Mouse (Mus musculus) induced T-regulatory cell, adult 2 months (primary cell): ENCODE data around the gene Sertad4.

Experiments
- DNase-seq: peaks from one replicate; pipeline ENCODE4 v3.0.0-alpha.2; 2012; ENCODE audit warnings: low read depth

Sertad4 gene

GRCm38 (mm10) chr1:192855474-192856230, at the start of gene Sertad4:
Gene Sertad4, minus strand, starts transcription at chr1:192855756.
- no peak for DNase-seq

GRCm38 (mm10) chr1:192901516-192901915, 46.0 kb upstream of the Sertad4 start:
- DNase-seq, result no peak

GRCm38 (mm10) chr1:192900913-192901312, 45.4 kb upstream of the Sertad4 start:
- no peak for DNase-seq

DNA sequence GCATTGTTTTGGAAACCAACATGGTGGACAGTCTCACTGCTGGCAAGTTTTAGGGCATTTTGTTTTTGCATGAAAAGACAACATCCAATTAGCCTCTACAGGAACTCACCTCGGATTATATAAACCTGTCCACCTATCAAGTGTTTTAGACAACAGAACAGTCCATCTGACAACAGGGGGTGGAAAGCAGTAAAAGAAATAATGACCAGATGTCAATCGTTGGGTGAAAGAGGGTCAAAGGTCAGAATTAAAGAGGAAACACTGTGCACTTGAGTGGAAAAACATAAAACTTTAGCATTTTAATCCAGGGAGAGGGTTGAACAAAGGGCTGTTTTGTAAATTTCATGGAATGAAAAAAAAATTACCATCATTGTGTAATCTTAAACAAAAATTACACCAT, 43.2 kb upstream of the Sertad4 start:
- DNase-seq, result no peak

- DNase-seq, result no peak
Observed at GRCm38 (mm10) chr1:192897218-192897617, 41.7 kb upstream of the Sertad4 start.

GRCm38 (mm10) chr1:192896076-192896475, 40.5 kb upstream of the Sertad4 start:
- DNase-seq, result no peak

- DNase-seq, result no peak
Observed at GRCm38 (mm10) chr1:192890716-192891115, 35.2 kb upstream of the Sertad4 start.

DNA sequence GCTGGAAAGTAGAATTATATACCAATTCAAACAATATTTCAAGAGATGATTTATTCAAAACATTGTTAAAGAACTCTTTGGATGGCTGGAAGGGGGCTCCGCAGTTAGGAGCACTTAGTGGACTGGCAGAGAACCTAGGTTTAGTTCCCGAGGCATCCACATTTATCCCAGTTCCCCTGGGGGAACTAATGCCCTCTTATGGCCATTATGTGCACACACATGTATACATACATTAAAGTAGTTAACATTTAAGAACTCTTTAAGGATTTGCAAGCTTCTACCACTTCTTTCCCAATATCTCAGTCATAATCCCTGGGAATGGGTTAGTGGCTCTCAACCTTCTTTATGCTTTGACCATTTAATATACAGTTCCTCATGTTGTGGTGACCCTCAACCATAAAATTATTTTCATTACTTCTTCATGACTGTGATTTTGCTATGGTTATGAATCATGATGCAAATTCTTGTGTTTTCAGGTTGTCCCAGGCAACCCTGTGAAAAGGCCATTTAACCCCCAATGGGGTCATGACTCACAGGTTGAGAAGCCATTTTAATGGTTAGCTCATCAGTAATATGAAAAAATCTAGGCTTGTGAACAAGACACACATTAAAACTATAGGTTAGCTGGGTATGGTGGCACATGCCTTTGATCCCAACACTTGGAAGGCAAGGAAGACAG, 27.2 kb upstream of the Sertad4 start:
- DNase-seq, result no peak

- no peak for DNase-seq
Observed at GRCm38 (mm10) chr1:192880130-192880529, 24.6 kb upstream of the Sertad4 start.

DNA sequence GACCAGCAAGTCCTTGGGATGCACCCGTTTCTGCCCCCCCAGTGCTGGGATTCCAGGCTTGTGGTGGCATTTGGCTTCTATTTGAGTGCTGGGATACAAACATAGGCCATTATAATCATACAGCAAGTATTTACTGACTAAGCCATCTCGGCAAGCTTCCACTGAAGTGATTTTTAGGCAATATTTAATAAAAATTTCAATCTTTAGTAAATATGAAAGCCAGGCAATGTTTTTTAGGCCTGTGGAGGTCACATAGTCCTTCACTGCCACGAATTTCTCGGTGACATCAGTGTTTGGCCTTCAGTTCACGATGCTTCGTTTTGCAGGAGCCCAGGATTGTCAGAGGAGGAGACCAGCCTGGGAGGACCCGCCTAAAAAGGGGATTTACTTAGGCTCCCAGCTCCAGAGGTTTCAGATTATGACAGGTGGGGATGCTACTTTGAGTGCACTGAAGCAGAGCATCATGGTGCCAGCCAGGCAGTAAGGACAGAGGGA, 23.6 kb upstream of the Sertad4 start:
- no peak for DNase-seq

DNA sequence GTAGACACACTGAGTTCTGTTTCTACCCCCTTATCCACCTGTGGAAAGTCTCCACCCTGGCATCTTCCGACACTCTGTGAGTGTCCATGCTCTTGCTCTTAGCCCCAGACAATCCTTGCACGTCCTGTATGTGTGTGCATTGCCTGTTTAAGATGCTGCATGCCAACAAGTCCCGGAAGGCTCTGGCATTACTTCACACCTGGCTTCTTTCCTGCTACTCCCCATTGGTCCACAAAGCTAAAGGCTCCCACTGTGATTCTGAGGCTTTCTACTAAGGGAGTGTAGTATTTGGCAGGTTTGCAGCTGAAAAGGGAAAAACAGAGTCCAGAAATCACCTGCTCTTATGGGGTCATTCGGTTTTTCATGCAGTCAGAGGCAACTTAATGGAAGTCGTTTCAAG, 17.3 kb upstream of the Sertad4 start:
- no peak for DNase-seq

DNA sequence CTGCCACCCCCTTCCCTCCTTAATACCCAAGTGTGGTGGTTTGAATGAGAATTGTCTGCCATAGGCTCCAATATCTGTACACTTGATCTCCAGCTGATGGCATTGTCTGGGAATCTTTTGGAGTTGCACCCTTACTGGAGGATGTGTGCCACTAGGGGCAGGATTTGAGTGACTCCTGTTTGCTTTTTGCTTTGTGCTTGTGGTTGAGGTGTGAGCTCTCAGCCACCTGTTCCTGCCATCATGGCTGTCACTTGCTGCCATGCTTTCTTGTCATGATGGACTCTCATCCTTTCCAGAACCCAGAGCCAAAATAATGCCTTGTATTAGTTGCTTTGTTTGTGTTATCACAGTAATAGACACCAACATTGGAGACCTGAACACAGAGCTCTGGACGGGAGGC, 14.2 kb upstream of the Sertad4 start:
- no peak for DNase-seq

DNA sequence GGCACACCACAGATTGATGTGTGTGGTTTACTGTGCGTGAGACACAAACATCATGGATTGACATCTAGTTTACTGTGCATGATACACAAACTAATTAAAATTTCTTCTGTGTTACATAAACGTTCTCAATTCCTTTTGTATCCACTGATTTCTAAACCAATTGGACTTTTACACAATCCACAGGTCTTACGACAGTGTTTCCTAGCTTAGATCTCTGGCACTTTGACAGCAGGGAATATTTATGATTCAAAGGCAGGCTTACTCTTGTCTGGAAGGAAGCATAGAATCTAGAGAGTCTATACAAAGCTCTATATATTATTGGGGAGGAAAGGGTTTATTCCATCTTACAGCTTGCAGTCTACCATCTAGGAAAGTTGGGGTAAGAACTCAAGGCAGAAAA, 8.9 kb upstream of the Sertad4 start:
- no peak for DNase-seq

- no peak for DNase-seq
Observed at GRCm38 (mm10) chr1:192861305-192861960, 5.9 kb upstream of the Sertad4 start.

DNA sequence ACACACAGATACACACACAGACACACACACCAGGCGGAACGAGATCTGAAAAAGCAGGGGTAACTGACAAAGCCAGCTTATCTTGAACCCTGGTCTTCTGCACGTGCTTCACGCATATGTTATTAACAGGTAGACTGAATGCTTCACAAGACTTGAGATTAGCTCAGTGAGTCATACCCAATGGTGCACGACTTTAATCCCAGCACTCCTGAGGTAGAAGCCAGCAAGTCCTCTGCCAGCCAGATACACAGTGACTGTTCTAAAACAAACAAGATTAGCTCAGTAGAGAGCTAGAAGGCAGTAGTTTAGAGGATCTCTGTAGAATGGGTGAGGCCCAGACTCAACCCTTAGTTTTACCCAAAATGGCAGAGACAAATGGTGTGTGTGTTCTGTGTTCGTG, 4.7 kb upstream of the Sertad4 start:
- DNase-seq, result no peak

- no peak for DNase-seq
Observed at GRCm38 (mm10) chr1:192857582-192857981, 2.0 kb upstream of the Sertad4 start.

DNA sequence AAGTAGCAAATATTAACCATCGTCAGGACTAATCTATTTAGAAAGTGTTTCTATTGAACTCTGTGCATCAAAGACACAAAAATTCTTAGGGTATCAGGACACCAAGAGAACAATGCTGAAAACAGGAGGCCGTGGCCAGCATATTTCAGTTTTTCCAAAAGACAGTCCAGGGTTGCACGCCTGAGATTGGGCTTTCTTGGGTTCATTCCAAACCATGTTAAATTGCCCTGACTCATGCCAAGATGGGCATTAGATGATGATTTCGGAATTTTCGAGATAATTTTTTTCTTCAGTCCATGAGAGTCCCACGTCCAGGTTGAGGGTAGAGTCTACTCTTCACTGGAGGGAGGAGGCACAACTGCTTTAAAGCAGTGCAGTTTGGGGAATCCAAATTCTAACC, 1.4 kb upstream of the Sertad4 start:
- DNase-seq, result no peak

GRCm38 (mm10) chr1:192856411-192856810, 855 bp upstream of the Sertad4 start:
- no peak for DNase-seq

DNA sequence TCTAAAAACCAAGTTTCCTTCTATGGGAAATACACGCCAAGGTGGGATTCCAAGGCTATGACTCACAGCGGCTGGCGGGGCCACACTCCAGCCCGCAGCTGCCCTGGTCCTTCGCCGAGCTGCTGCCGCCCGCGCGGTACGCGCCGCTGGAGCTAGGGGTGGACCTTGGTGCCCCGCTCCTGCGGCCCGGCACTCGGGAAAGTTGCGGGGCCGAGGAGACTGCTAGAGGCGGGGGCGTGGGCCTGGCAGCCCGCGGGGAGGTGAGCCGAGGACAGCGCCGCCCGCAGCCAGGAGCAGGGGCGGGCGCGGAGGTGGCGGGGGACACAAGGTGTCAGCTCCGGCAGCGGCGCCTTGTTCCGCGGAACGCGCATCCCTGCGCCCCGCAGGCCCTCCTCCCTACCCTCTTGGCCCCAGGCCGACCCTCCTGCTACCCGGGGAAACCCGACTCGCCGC, 711 bp downstream of the Sertad4 start:
- DNase-seq, result no peak

GRCm38 (mm10) chr1:192853988-192854818, 1.4 kb downstream of the Sertad4 start:
- no peak for DNase-seq

- DNase-seq, result no peak
Observed at GRCm38 (mm10) chr1:192853429-192853828, 2.1 kb downstream of the Sertad4 start.

DNA sequence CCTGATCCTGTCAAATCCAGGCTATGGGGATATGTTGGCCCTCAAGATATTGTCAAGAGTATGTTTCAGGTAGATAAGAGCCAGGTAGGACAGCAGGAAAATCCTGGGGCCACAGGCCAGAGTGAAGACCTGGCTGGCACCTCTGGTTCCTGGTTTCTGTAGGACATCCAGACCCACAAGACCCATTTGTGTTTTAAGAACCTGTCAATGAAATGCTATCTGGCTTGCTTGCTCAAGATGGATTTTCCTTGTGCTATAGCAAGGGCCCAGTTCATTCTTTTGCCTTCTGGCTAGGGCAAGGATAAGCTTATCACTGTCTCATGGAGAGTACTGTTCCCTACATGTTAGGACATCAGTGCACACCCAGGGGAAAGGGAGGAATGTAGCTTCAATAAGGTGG, 3.5 kb downstream of the Sertad4 start:
- no peak for DNase-seq
